Mouse (Mus musculus) urinary bladder, adult 18-20 months (tissue): ENCODE data around the gene Tbcd.

Source experiments
- DNase-seq, 2 experiments: peaks; one replicate each; pipeline ENCODE4 v3.0.0; 2022; ENCODE audit warnings: low spot score in 2 of 2, mixed read lengths in 2 of 2

The Tbcd gene

GRCm38 (mm10) chr11:121451753-121452635 is at the start of gene Tbcd:
Gene Tbcd, plus strand, starts transcription at chr11:121451949.
- peak; percentile 91 to 99 for DNase-seq

GRCm38 (mm10) chr11:121407366-121408155 is 44.2 kb upstream of the Tbcd start:
- no peak for DNase-seq

GRCm38 (mm10) chr11:121414762-121415161 is 37.0 kb upstream of the Tbcd start:
- no peak for DNase-seq

- no peak for DNase-seq
Measured at GRCm38 (mm10) chr11:121415351-121415750, 36.4 kb upstream of the Tbcd start.

GRCm38 (mm10) chr11:121417971-121418370 is 33.8 kb upstream of the Tbcd start:
- no peak for DNase-seq

GRCm38 (mm10) chr11:121418932-121419331 is 32.8 kb upstream of the Tbcd start:
- no peak for DNase-seq

- no peak for DNase-seq
Measured at GRCm38 (mm10) chr11:121420379-121420778, 31.4 kb upstream of the Tbcd start.

GRCm38 (mm10) chr11:121420830-121421552 is 30.8 kb upstream of the Tbcd start, which contains the start of gene Fn3krp:
Gene Fn3krp, plus strand, starts transcription at chr11:121421401.
- peak; percentile 98 to 99 for DNase-seq

GRCm38 (mm10) chr11:121421553-121422173 is 30.1 kb upstream of the Tbcd start:
- no peak for DNase-seq

GRCm38 (mm10) chr11:121433397-121433796 is 18.4 kb upstream of the Tbcd start:
- no peak for DNase-seq

- peak; percentile 80 to 81 for DNase-seq
Measured at GRCm38 (mm10) chr11:121434156-121435155, 17.3 kb upstream of the Tbcd start, which contains the start of gene Fn3k. Gene Fn3k, plus strand, starts transcription at chr11:121434913.

GRCm38 (mm10) chr11:121437236-121437635 is 14.5 kb upstream of the Tbcd start:
- no peak for DNase-seq

- DNase-seq = no peak
Measured at GRCm38 (mm10) chr11:121439686-121440292, 12.0 kb upstream of the Tbcd start.

GRCm38 (mm10) chr11:121441653-121442052 is 10.1 kb upstream of the Tbcd start:
- no peak for DNase-seq

- no peak for DNase-seq
Measured at GRCm38 (mm10) chr11:121442076-121442475, 9.7 kb upstream of the Tbcd start.

GRCm38 (mm10) chr11:121451216-121451726 is 478 bp upstream of the Tbcd start:
- DNase-seq = no peak

- no peak for DNase-seq
Measured at GRCm38 (mm10) chr11:121457874-121458273, 6.1 kb downstream of the Tbcd start.

- no peak for DNase-seq
Measured at GRCm38 (mm10) chr11:121467408-121467807, 15.7 kb downstream of the Tbcd start.

- DNase-seq = no peak
Measured at GRCm38 (mm10) chr11:121474831-121475230, 23.1 kb downstream of the Tbcd start.
